ENCODE assay signal across 8 mouse cellular contexts in genomic region chr12:52413046-52413473, GRCm38 (mm10).
DNase-seq lines count a peak whose midpoint lies in the region; ATAC-seq and TF ChIP-seq lines count a peak whose summit lies in the region.

No protein-coding gene starts in this region.

- peak; percentile 37 for DNase-seq in lung, embryonic 14.5 days
- no peak for DNase-seq in lung, postnatal 4 days
- peak; percentile 67 for DNase-seq in forebrain, embryonic 14.5 days (ENCODE audit: low spot score)
- peak; percentile 6 for DNase-seq in yolk sac, embryonic 10.5 days (ENCODE audit: low spot score)
- DNase-seq in thymus, adult 2 months, result no peak
- DNase-seq in cerebellum, adult 9-11 months, result no peak
- DNase-seq in thymus, postnatal 0 days (ENCODE audit: low spot score), result no peak

- H3K27me3 ChIP-seq in lung, embryonic 14.5 days (ENCODE audit: insufficient read depth, low read length), result no peaks in the 10 kb centered on the region
- no peaks in the 10 kb centered on the region for H3K27me3 ChIP-seq in forebrain, embryonic 14.5 days (replicated peaks; ENCODE audit: control insufficient read depth, insufficient read depth, low read length)
- H3K27me3 ChIP-seq in liver, embryonic 12.5 days (replicated peaks), result no peaks in the 10 kb centered on the region
- H3K27me3 ChIP-seq in thymus, adult 2 months (ENCODE audit: control insufficient read depth, insufficient read depth, low read length), result no peaks in the 10 kb centered on the region

- no peak for TF ChIP-seq CTCF in lung, embryonic 14.5 days (IDR thresholded peaks at IDR 0.05; ENCODE audit: low read depth)
- no peak for TF ChIP-seq CTCF in thymus, adult 2 months (IDR thresholded peaks at IDR 0.05; ENCODE audit: borderline replicate concordance, control insufficient read depth, extremely low read depth, insufficient read depth, low read length, poor library complexity)

- no peak for TF ChIP-seq POLR2A in thymus, adult 2 months (IDR thresholded peaks at IDR 0.05; ENCODE audit: control insufficient read depth, extremely low read depth, insufficient read depth, low read length, poor library complexity)

- peak overlapping the region; percentile 61 for H3K27ac ChIP-seq in lung, embryonic 14.5 days (ENCODE audit: low read depth)
- H3K27ac ChIP-seq in forebrain, embryonic 14.5 days (ENCODE audit: low read depth, low read length), result no peak overlapping the region
- H3K27ac ChIP-seq in liver, embryonic 12.5 days, result no peak overlapping the region
- no peak overlapping the region for H3K27ac ChIP-seq in thymus, adult 2 months (ENCODE audit: control insufficient read depth, insufficient read depth, low read length)

- H3K36me3 ChIP-seq in lung, embryonic 14.5 days (ENCODE audit: insufficient read depth), result no peaks in the 10 kb centered on the region
- no peaks in the 10 kb centered on the region for H3K36me3 ChIP-seq in forebrain, embryonic 14.5 days (ENCODE audit: control insufficient read depth, insufficient read depth, low read length)
- no peaks in the 10 kb centered on the region for H3K36me3 ChIP-seq in liver, embryonic 12.5 days
- H3K36me3 ChIP-seq in thymus, adult 2 months (ENCODE audit: control insufficient read depth, insufficient read depth, low read length), result no peaks in the 10 kb centered on the region

- H3K4me2 ChIP-seq in lung, embryonic 14.5 days, result peak overlapping the region; percentile 34; the same call in 1 of the 2 replicates
- peak overlapping the region; percentile 18; the same call in 1 of the 2 replicates for H3K4me2 ChIP-seq in forebrain, embryonic 14.5 days (ENCODE audit: low read length)
- 0 out of 2 replicates have a peak overlapping the region, but pooled peaks have one; percentile 12 for H3K4me2 ChIP-seq in liver, embryonic 12.5 days

- no peak overlapping the region for H3K9ac ChIP-seq in lung, embryonic 14.5 days
- H3K9ac ChIP-seq in forebrain, embryonic 14.5 days (ENCODE audit: low read length), result no peak overlapping the region
- no peak overlapping the region for H3K9ac ChIP-seq in liver, embryonic 12.5 days

- peak; percentile 41; the same call in 1 of the 2 replicates for ATAC-seq in lung, embryonic 14.5 days (ENCODE audit: insufficient read depth)
- peak; percentile 60; the same call in 1 of the 2 replicates for ATAC-seq in forebrain, embryonic 14.5 days
- no peak for ATAC-seq in liver, embryonic 12.5 days

- no peaks in the 10 kb centered on the region for H3K4me1 ChIP-seq in lung, embryonic 14.5 days (ENCODE audit: insufficient read depth)
- H3K4me1 ChIP-seq in forebrain, embryonic 14.5 days (ENCODE audit: control insufficient read depth, insufficient read depth, low read length), result peaks cover 9% of the 10 kb centered on the region
- no peaks in the 10 kb centered on the region for H3K4me1 ChIP-seq in liver, embryonic 12.5 days
- no peaks in the 10 kb centered on the region for H3K4me1 ChIP-seq in thymus, adult 2 months (replicated peaks; ENCODE audit: control insufficient read depth, insufficient read depth, low read length)

- H3K4me3 ChIP-seq in lung, embryonic 14.5 days (ENCODE audit: low read depth, low read length), result no peak overlapping the region
- H3K4me3 ChIP-seq in forebrain, embryonic 14.5 days (ENCODE audit: low read depth, low read length), result no peak overlapping the region
- no peak overlapping the region for H3K4me3 ChIP-seq in liver, embryonic 12.5 days
- H3K4me3 ChIP-seq in thymus, adult 2 months (ENCODE audit: control insufficient read depth, insufficient read depth, low read length), result no peak overlapping the region

- H3K9me3 ChIP-seq in lung, embryonic 14.5 days (ENCODE audit: low read depth, low read length), result no peaks in the 10 kb centered on the region
- H3K9me3 ChIP-seq in forebrain, embryonic 14.5 days (replicated peaks; ENCODE audit: control insufficient read depth, low read length), result 0 out of 2 replicates have a peak, but pooled peaks cover 2% of the 10 kb centered on the region
- H3K9me3 ChIP-seq in liver, embryonic 12.5 days (replicated peaks), result no peaks in the 10 kb centered on the region

- 27% methylated on average over 8 of the region's 8 CpGs for WGBS in lung, embryonic 14.5 days
- 17% methylated on average over 8 of the region's 8 CpGs for WGBS in forebrain, embryonic 14.5 days
- 61% methylated on average over 8 of the region's 8 CpGs for WGBS in liver, embryonic 12.5 days (ENCODE audit: insufficient replicate concordance)
- 91% methylated on average over 8 of the region's 8 CpGs for WGBS in thymus, adult 2 months

Comparison
In these comparisons a context has a peak if more than half of its experiments do, and no peak if none do; other contexts are left out.
1. DNase-seq: peak in lung, embryonic 14.5 days (single experiment), forebrain, embryonic 14.5 days (single experiment) and yolk sac, embryonic 10.5 days (single experiment); none in lung, postnatal 4 days (0 of 2), thymus, adult 2 months (single experiment), cerebellum, adult 9-11 months (single experiment) and thymus, postnatal 0 days (single experiment).
2. Peak in every context shown above with its lines, with median percentiles within 50 percentile points of each other: H3K4me2 ChIP-seq.